Mouse (Mus musculus) forebrain, embryonic 16.5 days (tissue): ENCODE measurements around the gene Nbl1. TPM values are rescaled to one million over a fixed set of nuclear protein-coding genes. Genes with fewer than 3 reads are reported as not detected.
A peak's percentile ranks its signal among the peaks of the same experiment; 100 is the strongest.

Experiments used
- ATAC-seq: fragments of 200-750 bp; cut with Nextera tagmentation; 2 replicates; pipeline ENCODE4 v1.8.0; 2017; ENCODE audit warnings: mild to moderate bottlenecking, moderate library complexity
- H3K27ac ChIP-seq: fragments of 300-500 bp; sonication (generic); 2 replicates; pipeline ENCODE4 v1.5.1; 2014; ENCODE audit warnings: low read length, control low read depth
- H3K27me3 ChIP-seq: fragments of 300-500 bp; sonication (generic); replicated peaks from 2 replicates; pipeline ENCODE4 v1.6.1; 2014; ENCODE audit warnings: low read length; ENCODE audit not compliant: control insufficient read depth, insufficient read depth
- H3K36me3 ChIP-seq: fragments of 300-500 bp; sonication (generic); 2 replicates; pipeline ENCODE4 v1.6.1; 2014; ENCODE audit not compliant: control insufficient read depth, insufficient read depth
- H3K4me1 ChIP-seq: fragments of 300-500 bp; sonication (generic); replicated peaks from 2 replicates; pipeline ENCODE4 v1.6.1; 2014; ENCODE audit warnings: low read length; ENCODE audit not compliant: control insufficient read depth, insufficient read depth
- H3K4me2 ChIP-seq: fragments of 300-500 bp; sonication (generic); 2 replicates; pipeline ENCODE4 v1.6.1; 2014; ENCODE audit warnings: mild to moderate bottlenecking, low read length, control low read depth
- H3K4me3 ChIP-seq: fragments of 300-500 bp; sonication (generic); replicated peaks from 2 replicates; pipeline ENCODE4 v1.5.1; 2014; ENCODE audit warnings: mild to moderate bottlenecking, low read length, control low read depth
- H3K9ac ChIP-seq: fragments of 300-500 bp; sonication (generic); replicated peaks from 2 replicates; pipeline ENCODE4 v1.6.1; 2014; ENCODE audit warnings: low read depth, low read length, control low read depth
- H3K9me3 ChIP-seq: fragments of 300-500 bp; sonication (generic); 2 replicates; pipeline ENCODE4 v1.6.1; 2016; ENCODE audit warnings: low read length; ENCODE audit not compliant: control insufficient read depth
- WGBS: fragments of 180-500 bp; shearing (Covaris S2); extraction: QIAGEN DNeasy Blood & Tissue Kit; methylation state at CpG from one replicate; pipeline ENCODE4 v1.1.7; 2014; 5-methylcytosine and 5-hydroxymethylcytosine counted together
- polyA plus RNA-seq: library from polyadenylated mRNA; unstranded; fragments of >200 nt; fragmentation: Nextera tagmentation; extraction: Ambion mirVana; gene quantifications from 2 replicates; pipeline ENCODE4 v1.2.1, GENCODE M21; 2015

The Nbl1 gene
- polyA plus RNA-seq, 1 experiment from 2014 or later: 27.0 TPM

GRCm38 (mm10) chr4:139078313-139078712 is 14.5 kb downstream of the Nbl1 start:
- Histone ChIP-seq H3K9ac (no peak overlapping the region), H3K4me1 (peaks cover 37% of the 10 kb centered on the region), H3K27ac (no peak overlapping the region), H3K36me3 (no peaks in the 10 kb centered on the region), H3K4me2 (no peak overlapping the region), H3K4me3 (no peak overlapping the region), H3K27me3 (peaks cover 32% of the 10 kb centered on the region), H3K9me3 (no peaks in the 10 kb centered on the region)
- ATAC-seq: no peak
- 30% methylated on average over 2 of the region's 2 CpGs for WGBS

DNA sequence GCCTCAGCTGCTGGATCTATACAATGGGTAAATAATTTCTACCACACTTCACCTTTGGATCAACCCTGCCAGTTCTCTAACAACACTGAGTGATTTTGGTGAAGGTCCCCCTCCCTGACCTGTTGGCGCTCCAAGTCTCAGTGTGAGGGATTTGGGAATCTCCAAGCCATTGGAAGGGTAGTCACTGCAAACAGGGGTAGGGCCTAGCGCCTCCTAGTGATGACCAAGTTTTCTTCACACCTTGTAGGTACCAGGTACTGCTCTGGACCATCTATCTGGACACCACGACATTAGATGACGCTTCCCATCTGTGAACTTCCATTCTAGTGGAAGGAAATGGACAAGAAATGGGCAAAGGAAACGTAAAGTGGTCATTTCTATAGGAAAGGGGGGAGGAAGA is 16.9 kb downstream of the Nbl1 start:
- Histone ChIP-seq H3K9me3 (no peaks in the 10 kb centered on the region), H3K4me1 (peaks cover 15% of the 10 kb centered on the region), H3K27me3 (peaks cover 37% of the 10 kb centered on the region), H3K4me3 (peak overlapping the region; percentile 53), H3K36me3 (no peaks in the 10 kb centered on the region), H3K27ac (no peak overlapping the region), H3K4me2 (peak overlapping the region; percentile 88), H3K9ac (no peak overlapping the region)
- ATAC-seq: no peak
- 12% methylated on average over 5 of the region's 5 CpGs for WGBS

- Histone ChIP-seq H3K27me3 (peaks cover 37% of the 10 kb centered on the region), H3K36me3 (no peaks in the 10 kb centered on the region), H3K4me3 (peak within 1 kb of the TSS; percentile 53), H3K4me2 (peak within 1 kb of the TSS; percentile 88), H3K9me3 (no peaks in the 10 kb centered on the region), H3K4me1 (peaks cover 15% of the 10 kb centered on the region), H3K27ac (no peak within 1 kb of the TSS), H3K9ac (peak within 1 kb of the TSS; percentile 65)
- peak; percentile 73 for ATAC-seq
- under 1% methylated on average over 76 of the region's 77 CpGs for WGBS
Observed at GRCm38 (mm10) chr4:139075041-139075711, 17.6 kb downstream of the Nbl1 start, which contains the start of gene Htr6. TSS of gene Htr6 (minus strand) at chr4:139075570.

DNA sequence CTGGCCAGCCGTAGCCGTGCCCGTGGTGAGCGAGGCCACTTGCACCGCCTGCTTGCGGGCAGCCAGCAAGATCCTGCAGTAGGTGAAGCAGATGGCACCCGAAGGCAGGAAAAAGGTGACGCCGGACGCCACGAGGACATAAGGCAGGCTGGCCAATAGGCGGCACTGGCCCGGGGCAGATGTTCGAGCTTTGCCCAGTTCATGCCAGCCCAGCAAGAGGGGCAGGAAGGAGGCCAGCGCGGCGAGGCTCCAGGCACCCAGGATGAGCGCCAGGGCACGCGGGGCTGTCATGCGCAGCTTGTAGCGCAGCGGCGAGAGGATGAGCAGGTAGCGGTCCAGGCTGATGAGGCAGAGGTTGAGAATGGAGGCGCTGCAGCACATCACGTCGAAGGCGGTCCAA is 18.7 kb downstream of the Nbl1 start:
- Histone ChIP-seq H3K9me3 (no peaks in the 10 kb centered on the region), H3K4me2 (peak overlapping the region; percentile 88), H3K27me3 (peaks cover 37% of the 10 kb centered on the region), H3K4me1 (peaks cover 15% of the 10 kb centered on the region), H3K27ac (no peak overlapping the region), H3K9ac (0 out of 2 replicates have a peak overlapping the region, but pooled peaks have one; percentile 25), H3K4me3 (peak overlapping the region; percentile 53), H3K36me3 (no peaks in the 10 kb centered on the region)
- ATAC-seq: no peak
- WGBS: 18% methylated on average over 29 of the region's 29 CpGs

DNA sequence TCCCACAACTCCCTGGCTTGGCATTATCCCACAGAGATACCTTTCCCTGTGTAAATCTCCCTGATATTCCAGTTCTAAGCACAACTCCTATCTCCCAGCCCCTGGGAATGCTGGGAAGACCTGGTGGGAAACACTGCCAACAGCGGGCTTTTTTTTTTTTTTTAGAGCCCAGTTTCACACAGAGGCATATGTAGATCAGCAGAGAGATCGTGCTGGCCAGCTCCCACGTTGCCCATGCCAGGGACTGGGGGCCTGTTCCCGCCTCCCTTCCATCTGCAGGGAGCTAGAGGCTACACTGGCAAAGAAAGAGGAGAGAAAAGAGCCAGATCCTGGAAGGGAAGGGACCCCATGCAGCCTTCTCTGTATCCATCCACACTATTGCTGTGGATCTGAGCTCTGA is 24.5 kb downstream of the Nbl1 start:
- Histone ChIP-seq H3K4me2 (no peak overlapping the region), H3K27me3 (peaks cover 5% of the 10 kb centered on the region), H3K4me3 (no peak overlapping the region), H3K9me3 (no peaks in the 10 kb centered on the region), H3K27ac (no peak overlapping the region), H3K9ac (no peak overlapping the region), H3K36me3 (no peaks in the 10 kb centered on the region), H3K4me1 (no peaks in the 10 kb centered on the region)
- ATAC-seq: peak; percentile 55
- 12% methylated on average over 4 of the region's 4 CpGs for WGBS

DNA sequence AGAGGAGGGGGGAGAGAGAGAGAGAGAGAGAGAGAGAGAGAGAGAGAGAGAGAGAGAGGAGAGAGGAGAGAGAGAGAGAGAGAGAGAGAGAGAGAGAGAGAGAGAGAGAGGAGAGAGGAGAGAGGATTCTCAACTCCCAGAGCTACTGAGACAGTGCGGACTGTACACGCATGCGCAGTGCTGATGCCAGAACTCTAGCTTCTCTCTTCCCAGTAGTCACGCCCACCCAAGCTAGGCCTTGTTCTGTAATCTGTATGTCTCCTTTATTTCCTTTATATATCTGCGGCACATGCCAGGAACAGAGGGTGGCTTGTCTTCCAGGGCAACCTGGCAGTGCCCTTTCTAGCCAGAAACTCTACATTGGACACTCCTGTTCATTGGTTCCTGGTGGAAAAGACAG is 28.0 kb downstream of the Nbl1 start:
- no peaks in the 10 kb centered on the region for H3K4me1 ChIP-seq
- no peaks in the 10 kb centered on the region for H3K36me3 ChIP-seq
- H3K27me3 ChIP-seq: no peaks in the 10 kb centered on the region
- H3K4me3 ChIP-seq: no peak overlapping the region
- no peak overlapping the region for H3K9ac ChIP-seq
- H3K27ac ChIP-seq: no peak overlapping the region
- H3K9me3 ChIP-seq: no peaks in the 10 kb centered on the region
- no peak for ATAC-seq
- H3K4me2 ChIP-seq: no peak overlapping the region
- WGBS: 86% methylated on average over 5 of the region's 5 CpGs

- Histone ChIP-seq H3K36me3 (no peaks in the 10 kb centered on the region), H3K4me3 (no peak overlapping the region), H3K4me2 (no peak overlapping the region), H3K9me3 (no peaks in the 10 kb centered on the region), H3K4me1 (peaks cover 14% of the 10 kb centered on the region), H3K27ac (no peak overlapping the region), H3K9ac (no peak overlapping the region), H3K27me3 (0 out of 2 replicates have a peak, but pooled peaks cover 4% of the 10 kb centered on the region)
- no peak for ATAC-seq
- 10% methylated on average over 7 of the region's 7 CpGs for WGBS
Observed at GRCm38 (mm10) chr4:139059569-139059968, 33.2 kb downstream of the Nbl1 start.

DNA sequence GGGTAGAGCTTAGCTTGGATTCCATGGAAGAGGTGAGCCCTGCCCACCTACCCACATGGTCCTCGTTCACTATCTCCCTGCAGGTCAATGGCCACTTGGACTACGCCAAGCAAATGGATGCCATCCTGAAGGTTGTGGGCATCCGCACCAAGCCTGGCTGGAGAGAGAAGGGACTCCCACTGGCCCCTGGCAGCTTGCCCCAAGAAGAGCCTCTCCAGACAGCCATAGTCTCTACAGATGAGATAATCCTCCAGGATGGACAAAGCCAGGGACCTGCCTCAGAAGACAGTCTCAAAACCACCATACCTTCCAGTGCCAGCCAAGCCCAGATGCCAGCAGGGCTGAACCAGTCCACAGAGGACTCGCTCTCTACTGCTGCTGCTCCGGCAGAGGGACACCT is 34.8 kb downstream of the Nbl1 start:
- Histone ChIP-seq H3K27ac (no peak overlapping the region), H3K4me3 (no peak overlapping the region), H3K4me2 (no peak overlapping the region), H3K9ac (no peak overlapping the region), H3K36me3 (no peaks in the 10 kb centered on the region), H3K27me3 (0 out of 2 replicates have a peak, but pooled peaks cover 4% of the 10 kb centered on the region), H3K9me3 (no peaks in the 10 kb centered on the region), H3K4me1 (peaks cover 23% of the 10 kb centered on the region)
- WGBS: 90% methylated on average over 5 of the region's 5 CpGs
- ATAC-seq: no peak

DNA sequence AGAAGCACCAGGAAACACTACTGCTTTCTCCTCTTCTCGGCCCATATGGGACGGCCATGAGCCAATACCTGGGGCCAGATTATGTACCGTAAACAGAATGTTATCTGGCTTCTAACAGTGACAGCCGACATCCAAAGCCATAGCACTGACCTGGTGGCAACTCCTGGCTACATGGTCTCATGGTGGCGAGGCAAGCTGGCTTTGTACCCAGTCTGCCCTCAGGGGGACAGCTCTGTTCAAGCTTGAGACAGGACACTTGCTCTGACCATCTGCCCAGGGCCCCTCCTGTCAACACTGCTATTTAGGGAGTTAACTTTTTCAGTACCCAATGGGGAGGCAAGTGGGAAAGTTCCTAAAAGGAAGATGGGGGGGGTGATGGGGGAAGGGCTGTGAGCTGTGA is 35.5 kb downstream of the Nbl1 start:
- H3K4me3 ChIP-seq: no peak overlapping the region
- H3K4me1 ChIP-seq: peaks cover 27% of the 10 kb centered on the region
- no peak overlapping the region for H3K9ac ChIP-seq
- no peak for ATAC-seq
- 74% methylated on average over 5 of the region's 5 CpGs for whole genome bisulfite sequencing
- H3K36me3 ChIP-seq: no peaks in the 10 kb centered on the region
- no peaks in the 10 kb centered on the region for H3K9me3 ChIP-seq
- H3K27ac ChIP-seq: no peak overlapping the region
- no peak overlapping the region for H3K4me2 ChIP-seq
- 0 out of 2 replicates have a peak, but pooled peaks cover 4% of the 10 kb centered on the region for H3K27me3 ChIP-seq
